Mouse (Mus musculus): ENCODE measurements at regions not wholly inside any gene's neighbourhood (a gene's known extent, or its start where the extent isn't known, plus 50 kb on each side); places are given as distances from the start of the nearest gene placed in this dataset.
A peak's percentile ranks its signal among the peaks of the same experiment; 100 is the strongest.

GRCm38 (mm10) chr9:61500851-61501250 is 128.7 kb downstream of the Tle3 start:
- DNase-seq (ENCODE audit: low spot score), result no peak

DNA sequence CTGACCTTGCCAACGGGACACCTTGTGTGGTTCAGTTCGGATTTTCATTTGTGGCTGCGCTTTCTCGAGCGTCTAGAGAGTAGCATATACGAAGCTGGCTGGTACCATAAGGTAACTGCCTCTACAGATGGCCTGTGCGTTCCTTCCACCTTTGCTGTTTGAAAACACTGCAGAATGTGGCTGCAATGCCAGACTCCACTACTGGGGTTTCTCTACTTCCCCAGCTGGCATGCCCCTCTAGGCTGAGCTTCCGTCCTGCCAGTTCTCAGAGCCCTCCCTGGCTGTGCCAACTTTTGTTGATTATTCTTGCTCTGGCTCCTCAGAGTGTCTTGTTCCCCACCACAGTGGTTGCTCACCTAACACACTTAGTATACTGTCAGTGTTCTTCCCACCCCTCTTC is 120.7 kb downstream of the Tle3 start:
- DNase-seq (ENCODE audit: low spot score), result no peak

GRCm38 (mm10) chr9:61491131-61491712 is 119.1 kb downstream of the Tle3 start:
- no peak for DNase-seq (ENCODE audit: low spot score)

GRCm38 (mm10) chr9:61489983-61490382 is 117.8 kb downstream of the Tle3 start:
- no peak for DNase-seq (ENCODE audit: low spot score)

GRCm38 (mm10) chr9:61489147-61489546 is 117.0 kb downstream of the Tle3 start:
- DNase-seq (ENCODE audit: low spot score), result no peak

GRCm38 (mm10) chr9:61487824-61488223 is 115.7 kb downstream of the Tle3 start:
- no peak for DNase-seq (ENCODE audit: low spot score)

DNA sequence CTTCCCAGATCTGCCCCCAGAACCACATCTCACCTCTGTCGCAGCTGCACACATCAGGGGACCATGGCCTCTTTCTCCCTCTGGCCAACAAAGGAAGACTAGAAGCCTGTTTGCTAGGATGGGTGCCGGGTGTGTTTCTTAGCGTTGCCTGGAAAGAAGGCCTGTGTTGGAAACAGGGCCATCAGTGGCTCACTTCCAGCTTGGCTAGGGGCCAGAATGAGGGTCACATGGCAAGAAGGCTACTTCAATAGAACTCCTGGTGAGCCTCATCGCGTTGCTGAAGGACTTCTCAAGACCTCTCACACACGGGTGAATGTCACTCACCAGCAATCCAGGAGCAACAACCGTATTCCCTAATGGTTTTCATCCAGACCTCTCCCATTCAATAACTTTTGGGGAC is 115.0 kb downstream of the Tle3 start:
- no peak for DNase-seq (ENCODE audit: low spot score)

- DNase-seq (ENCODE audit: low spot score), result no peak
Observed at GRCm38 (mm10) chr9:61484391-61484790, 112.2 kb downstream of the Tle3 start.

- DNase-seq (ENCODE audit: low spot score), result no peak
Observed at GRCm38 (mm10) chr9:61479626-61480025, 107.5 kb downstream of the Tle3 start.

DNA sequence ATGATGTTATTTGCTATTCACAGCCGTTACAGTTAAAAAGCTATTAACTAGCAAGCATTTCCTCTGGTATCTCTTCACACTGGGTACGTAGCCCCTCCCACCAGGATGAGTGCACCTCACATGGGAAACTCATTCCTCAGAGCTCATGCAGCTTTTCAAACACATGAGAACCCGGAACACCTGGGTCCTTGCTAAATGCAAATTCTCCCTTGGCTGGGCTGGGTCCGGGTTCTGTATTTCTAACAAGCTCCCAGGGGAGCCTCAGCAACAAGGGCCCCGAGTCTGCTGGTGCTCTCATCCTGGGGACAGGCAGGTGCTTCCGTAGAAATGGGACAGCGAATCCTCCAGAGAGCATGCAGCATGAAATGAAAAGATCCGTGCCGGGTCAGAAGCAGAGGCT is 106.7 kb downstream of the Tle3 start:
- DNase-seq (ENCODE audit: low spot score), result no peak

DNA sequence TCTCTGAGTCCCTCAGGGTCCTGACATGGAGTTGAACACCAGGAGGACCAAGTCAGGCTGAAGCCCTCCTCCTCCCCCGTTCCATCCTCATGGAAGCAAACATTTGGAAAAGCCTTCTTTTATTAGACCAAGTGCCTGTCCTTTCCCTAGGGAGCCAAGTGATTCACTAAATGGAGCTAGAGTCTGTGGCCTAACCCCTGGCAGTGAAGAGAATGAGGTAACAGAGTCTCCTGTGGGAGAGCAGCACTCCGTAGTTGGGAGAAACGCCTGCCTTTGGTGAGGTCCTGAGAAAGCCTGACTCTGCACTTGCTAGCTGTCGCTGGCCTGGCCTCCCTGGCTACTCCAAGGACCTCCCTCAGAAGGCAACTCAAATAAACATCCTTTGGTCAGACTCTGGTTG is 104.2 kb downstream of the Tle3 start:
- no peak for DNase-seq (ENCODE audit: low spot score)

DNA sequence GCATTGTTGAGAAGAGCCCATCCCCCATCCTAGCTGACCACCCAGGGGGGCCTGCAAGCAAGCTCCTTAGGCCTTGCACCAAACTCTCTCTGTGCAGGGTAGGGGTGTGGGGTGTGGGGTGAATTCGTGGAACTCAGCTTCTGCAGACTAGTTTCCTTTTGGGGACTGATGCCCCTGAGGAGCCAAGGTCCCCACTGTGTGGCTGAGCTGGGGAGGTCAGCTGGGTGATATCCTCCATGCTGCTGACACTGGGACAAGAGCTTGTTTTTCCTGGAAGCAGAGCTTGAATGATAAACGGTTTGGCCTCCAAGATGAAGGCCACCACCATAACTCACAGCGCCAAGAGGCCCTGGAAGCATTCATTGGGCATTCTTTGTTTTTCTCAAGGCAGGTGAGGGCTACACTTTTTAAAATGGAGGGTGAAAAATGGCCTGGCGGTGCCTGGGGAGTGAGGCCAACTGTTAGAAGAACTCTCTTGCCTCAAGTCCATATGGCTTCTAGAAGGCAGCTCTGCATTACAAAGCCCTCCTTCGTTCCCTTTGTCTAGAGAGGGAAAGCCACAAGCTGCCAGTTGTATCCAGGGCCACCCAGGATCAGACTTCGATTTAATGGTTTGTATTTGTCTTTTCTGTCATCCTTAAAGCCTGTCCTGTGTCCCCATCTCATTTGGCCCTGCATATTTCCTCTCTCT is 98.8 kb downstream of the Tle3 start:
- peak; percentile 67 for DNase-seq (ENCODE audit: low spot score)

- DNase-seq (ENCODE audit: low spot score), result no peak
Observed at GRCm38 (mm10) chr9:61468897-61469509, 96.8 kb downstream of the Tle3 start.

DNA sequence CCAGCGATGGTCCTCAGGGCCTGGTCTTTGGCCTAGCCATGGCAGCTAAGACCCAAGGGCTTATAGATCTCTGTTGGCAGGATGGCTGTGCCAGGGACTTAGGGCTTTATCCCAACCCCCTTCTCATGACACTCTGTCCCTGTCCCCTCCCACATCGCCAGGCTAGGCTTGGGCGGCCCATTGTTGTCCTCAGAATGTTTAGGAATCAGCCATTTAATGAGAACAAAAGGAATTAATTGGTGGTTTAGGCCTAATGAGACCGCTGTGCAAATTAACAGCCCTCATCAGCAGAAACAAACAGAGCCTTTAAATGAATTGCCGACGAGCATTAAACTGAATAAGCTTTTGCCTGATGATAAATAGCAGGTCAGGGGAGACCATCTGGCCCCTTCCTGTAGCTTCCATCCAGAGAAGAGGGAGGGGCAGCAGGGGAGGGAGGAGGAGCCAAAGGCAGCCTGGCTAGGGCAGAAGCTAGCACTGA is 96.2 kb downstream of the Tle3 start:
- DNase-seq (ENCODE audit: low spot score), result no peak
